18 mouse cellular contexts compared by ENCODE assay signal in genomic region chr14:62509350-62509749, GRCm38 (mm10). TPM values are rescaled to one million over a fixed set of nuclear protein-coding genes. Genes with fewer than 3 reads are reported as not detected.
A peak's percentile ranks its signal among the peaks of the same experiment; 100 is the strongest.
DNase-seq lines count a peak whose midpoint lies in the region; ATAC-seq lines count a peak whose summit lies in the region.
"Had no signal": no experiment of that assay in that cellular context is flagged by ENCODE, and none has a peak within 500 bp of the region (broad histone marks: within the 10 kb centered on the region; RNA-seq: fewer than 3 reads in every experiment).

No protein-coding gene starts in this region.

- no peaks in the 10 kb centered on the region for H3K36me3 ChIP-seq in heart, embryonic 11.5 days (ENCODE audit: control insufficient read depth, insufficient read depth, low read length)
- H3K36me3 ChIP-seq in heart, embryonic 16.5 days (ENCODE audit: control insufficient read depth, insufficient read depth) = no peaks in the 10 kb centered on the region
- H3K36me3 ChIP-seq in midbrain, embryonic 13.5 days = no peaks in the 10 kb centered on the region
- no peaks in the 10 kb centered on the region for H3K36me3 ChIP-seq in midbrain, embryonic 15.5 days (replicated peaks)
- H3K36me3 ChIP-seq: hindbrain, embryonic 15.5 days; limb, embryonic 13.5 days; neural tube, embryonic 13.5 days had no signal

- H3K9ac ChIP-seq in heart, embryonic 11.5 days (ENCODE audit: low read depth, low read length) = no peak overlapping the region
- no peak overlapping the region for H3K9ac ChIP-seq in heart, embryonic 16.5 days (ENCODE audit: low read length)
- no peak overlapping the region for H3K9ac ChIP-seq in midbrain, embryonic 13.5 days (replicated peaks)
- no peak overlapping the region for H3K9ac ChIP-seq in midbrain, embryonic 15.5 days
- H3K9ac ChIP-seq: hindbrain, embryonic 15.5 days; limb, embryonic 13.5 days; neural tube, embryonic 13.5 days had no signal

- H3K27ac ChIP-seq in heart, embryonic 11.5 days (ENCODE audit: low read depth, low read length) = no peak overlapping the region
- no peak overlapping the region for H3K27ac ChIP-seq in heart, embryonic 16.5 days (ENCODE audit: low read length)
- no peak overlapping the region for H3K27ac ChIP-seq in midbrain, embryonic 13.5 days
- H3K27ac ChIP-seq in midbrain, embryonic 15.5 days = no peak overlapping the region
- H3K27ac ChIP-seq: hindbrain, embryonic 15.5 days; left cerebral cortex, adult 2 months; limb, embryonic 13.5 days; neural tube, embryonic 13.5 days had no signal

- WGBS in heart, embryonic 11.5 days (ENCODE audit: insufficient replicate concordance) = 70% methylated on average over 3 of the region's 3 CpGs
- WGBS in heart, embryonic 16.5 days = 41% methylated on average over 3 of the region's 3 CpGs
- WGBS in midbrain, embryonic 13.5 days = 52% methylated on average over 3 of the region's 3 CpGs
- WGBS in midbrain, embryonic 15.5 days = 49% methylated on average over 3 of the region's 3 CpGs

- H3K4me1 ChIP-seq in heart, embryonic 11.5 days (ENCODE audit: control insufficient read depth, insufficient read depth, low read length) = no peaks in the 10 kb centered on the region
- H3K4me1 ChIP-seq in heart, embryonic 16.5 days (ENCODE audit: control insufficient read depth, insufficient read depth, low read length) = no peaks in the 10 kb centered on the region
- peaks cover 5% of the 10 kb centered on the region; the same call in 1 of the 2 replicates for H3K4me1 ChIP-seq in midbrain, embryonic 13.5 days (replicated peaks)
- H3K4me1 ChIP-seq in midbrain, embryonic 15.5 days = no peaks in the 10 kb centered on the region
- H3K4me1 ChIP-seq: hindbrain, embryonic 15.5 days; limb, embryonic 13.5 days; neural tube, embryonic 13.5 days had no signal

- no peak overlapping the region for H3K4me3 ChIP-seq in heart, embryonic 11.5 days (ENCODE audit: low read depth, low read length)
- H3K4me3 ChIP-seq in heart, embryonic 16.5 days (ENCODE audit: low read length) = no peak overlapping the region
- H3K4me3 ChIP-seq in midbrain, embryonic 13.5 days (replicated peaks) = no peak overlapping the region
- H3K4me3 ChIP-seq in midbrain, embryonic 15.5 days = no peak overlapping the region
- H3K4me3 ChIP-seq: hindbrain, embryonic 15.5 days; left cerebral cortex, adult 2 months; limb, embryonic 13.5 days; neural tube, embryonic 13.5 days had no signal

- no peaks in the 10 kb centered on the region for H3K9me3 ChIP-seq in heart, embryonic 11.5 days (replicated peaks; ENCODE audit: control insufficient read depth, low read length)
- no peaks in the 10 kb centered on the region for H3K9me3 ChIP-seq in heart, embryonic 16.5 days (replicated peaks; ENCODE audit: control insufficient read depth, low read length)
- no peaks in the 10 kb centered on the region for H3K9me3 ChIP-seq in midbrain, embryonic 13.5 days
- H3K9me3 ChIP-seq in midbrain, embryonic 15.5 days = no peaks in the 10 kb centered on the region
- H3K9me3 ChIP-seq: hindbrain, embryonic 15.5 days; neural tube, embryonic 13.5 days had no signal

- H3K27me3 ChIP-seq in heart, embryonic 11.5 days (ENCODE audit: control insufficient read depth, insufficient read depth, low read length) = no peaks in the 10 kb centered on the region
- H3K27me3 ChIP-seq in heart, embryonic 16.5 days (ENCODE audit: control insufficient read depth, insufficient read depth, low read length) = no peaks in the 10 kb centered on the region
- H3K27me3 ChIP-seq in midbrain, embryonic 13.5 days = no peaks in the 10 kb centered on the region
- H3K27me3 ChIP-seq in midbrain, embryonic 15.5 days (replicated peaks) = no peaks in the 10 kb centered on the region
- H3K27me3 ChIP-seq: hindbrain, embryonic 15.5 days; limb, embryonic 13.5 days; neural tube, embryonic 13.5 days had no signal

- DNase-seq in heart, adult 18-20 months = peak; percentile 73 to 77
- DNase-seq in 3T3-L1 (ENCODE audit: low read depth, low spot score) = peak; percentile 83
- DNase-seq in fibroblast of lung, adult 2 months (ENCODE audit: low read depth) = peak; percentile 76
- DNase-seq in MN1 (ENCODE audit: low spot score) = no peak
- DNase-seq: cerebellum, adult 11-12 months; kidney, adult 2 months; midbrain, embryonic 14.5 days; thymus, adult 2 months had no signal

- H3K4me2 ChIP-seq in heart, embryonic 11.5 days = no peak overlapping the region
- H3K4me2 ChIP-seq in heart, embryonic 16.5 days (ENCODE audit: low read depth, low read length) = no peak overlapping the region
- no peak overlapping the region for H3K4me2 ChIP-seq in midbrain, embryonic 13.5 days (replicated peaks)
- no peak overlapping the region for H3K4me2 ChIP-seq in midbrain, embryonic 15.5 days
- H3K4me2 ChIP-seq: hindbrain, embryonic 15.5 days; limb, embryonic 13.5 days; neural tube, embryonic 13.5 days had no signal

- no peak for ATAC-seq in heart, embryonic 11.5 days (replicated peaks; ENCODE audit: insufficient number of reproducible peaks, low FRiP score, low TSS enrichment)
- peak; percentile 28; the same call in 1 of the 2 replicates for ATAC-seq in heart, embryonic 16.5 days (replicated peaks; ENCODE audit: extremely low read depth, insufficient read depth, low FRiP score)
- no peak for ATAC-seq in midbrain, embryonic 13.5 days
- ATAC-seq in midbrain, embryonic 15.5 days (replicated peaks) = no peak

RNA-seq across cellular contexts. Expression of gene Fam124a, which starts 46.2 kb away (rescaled TPM):
- 1 to 10 TPM; 3.8 to 3.9 TPM for total RNA-seq in heart, adult 18-20 months (2021)
- polyA plus RNA-seq in heart, embryonic 11.5 days (2014; fragmentation: Nextera tagmentation; extraction: Ambion mirVana) = 1.1 and 1.3 TPM in 2 replicates
- polyA plus RNA-seq in heart, embryonic 16.5 days (2015; fragmentation: Nextera tagmentation; extraction: Ambion mirVana) = 3.6 and 4.0 TPM in 2 replicates
- 19.2 and 22.1 TPM in 2 replicates for polyA plus RNA-seq in midbrain, embryonic 13.5 days (2015; fragmentation: Nextera tagmentation; extraction: Ambion mirVana)
- polyA plus RNA-seq in midbrain, embryonic 15.5 days (2015; fragmentation: Nextera tagmentation; extraction: Ambion mirVana) = 49.0 and 50.7 TPM in 2 replicates

RNA-seq across cellular contexts. Expression of gene Gucy1b2, which starts 53.3 kb away (rescaled TPM):
- total RNA-seq in heart, adult 18-20 months (2021) = under 1 TPM in 1 of 2 experiments, not detected in 1; 0.15 TPM
- polyA plus RNA-seq in heart, embryonic 11.5 days (2014; fragmentation: Nextera tagmentation; extraction: Ambion mirVana) = not detected in 2 replicates
- 0.05 and 0.17 TPM in 2 replicates for polyA plus RNA-seq in heart, embryonic 16.5 days (2015; fragmentation: Nextera tagmentation; extraction: Ambion mirVana)
- polyA plus RNA-seq in midbrain, embryonic 13.5 days (2015; fragmentation: Nextera tagmentation; extraction: Ambion mirVana) = 1.2 and 1.6 TPM in 2 replicates
- 0.61 and 1.2 TPM in 2 replicates for polyA plus RNA-seq in midbrain, embryonic 15.5 days (2015; fragmentation: Nextera tagmentation; extraction: Ambion mirVana)

RNA-seq across cellular contexts. Expression of gene Gm4131, which starts 57.4 kb away (rescaled TPM):
- not detected for total RNA-seq in heart, adult 18-20 months (2021)
- not detected in 2 replicates for polyA plus RNA-seq in heart, embryonic 11.5 days (2014; fragmentation: Nextera tagmentation; extraction: Ambion mirVana)
- polyA plus RNA-seq in heart, embryonic 16.5 days (2015; fragmentation: Nextera tagmentation; extraction: Ambion mirVana) = 0.17 TPM in 1 of 2 replicates, not detected in the other
- 0.48 TPM in 1 of 2 replicates, not detected in the other for polyA plus RNA-seq in midbrain, embryonic 13.5 days (2015; fragmentation: Nextera tagmentation; extraction: Ambion mirVana)
- 0.30 TPM in 1 of 2 replicates, not detected in the other for polyA plus RNA-seq in midbrain, embryonic 15.5 days (2015; fragmentation: Nextera tagmentation; extraction: Ambion mirVana)
- total RNA-seq: layer of hippocampus, adult 18-20 months; left cerebral cortex, adult 2 months had no signal
- polyA plus RNA-seq: lung, embryonic 16.5 days; midbrain, embryonic 14.5 days; neural tube, embryonic 13.5 days; thymus, adult 2 months had no signal
